Mouse (Mus musculus): Measurements from ENCODE around the gene Ramp3.

DNA sequence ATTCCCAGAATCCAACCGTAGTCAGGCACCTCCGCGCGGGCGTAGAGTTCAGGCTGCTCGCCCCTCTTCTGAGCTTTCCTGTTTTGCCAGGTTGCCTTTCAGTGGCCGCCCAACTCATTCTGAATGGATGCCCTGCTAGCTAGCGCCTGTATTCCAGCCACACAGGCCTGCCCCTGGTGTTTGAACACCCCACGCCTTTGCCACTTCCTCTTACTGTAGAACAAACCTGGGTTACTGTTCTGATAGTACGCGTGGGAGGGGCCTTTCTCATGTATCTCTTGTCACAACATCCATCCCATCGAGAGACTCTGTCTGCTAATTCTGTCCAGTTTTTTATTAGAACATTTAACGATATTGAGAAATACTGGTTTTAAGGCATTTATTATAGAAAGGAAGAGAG, 48.5 kb downstream of the Ramp3 start:
- TF ChIP-seq CTCF (IDR thresholded peaks at IDR 0.05; ENCODE audit: extremely low read depth, insufficient read length, insufficient replicate concordance, low read depth, low read length) (no peak), POLR2A (IDR thresholded peaks at IDR 0.05; ENCODE audit: low read depth, low read length) (no peak)
